Mouse (Mus musculus): ENCODE data around the gene Atp9a. TPM values are rescaled to one million over a fixed set of nuclear protein-coding genes. Genes with fewer than 3 reads are reported as not detected.

Atp9a gene
- polyA plus RNA-seq, 1 experiment = 272 TPM

DNA sequence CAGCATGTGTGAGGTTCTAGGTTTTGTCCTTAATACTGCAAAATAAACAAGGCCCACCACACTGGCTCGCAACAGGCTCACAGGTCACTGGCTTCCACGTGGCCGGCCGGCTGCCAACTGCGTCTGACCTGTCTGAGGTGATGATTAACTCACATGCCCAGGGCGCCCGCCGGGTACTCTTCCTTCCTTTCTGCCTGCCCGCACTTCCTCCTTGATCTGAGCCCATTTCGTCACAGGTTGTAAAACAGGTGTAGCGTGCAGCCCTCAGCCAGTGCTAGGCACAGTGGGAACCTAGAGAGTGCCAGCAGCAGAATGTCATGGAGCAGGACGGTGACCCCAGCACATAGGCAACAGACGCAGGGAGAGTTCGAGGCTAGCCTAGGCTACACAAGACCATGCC is 20.9 kb downstream of the Atp9a start:
- TF ChIP-seq POLR2A (IDR thresholded peaks at IDR 0.05; ENCODE audit: extremely low read depth, insufficient read depth, low read length) = no peak
- TF ChIP-seq CTCF (IDR thresholded peaks at IDR 0.05; ENCODE audit: extremely low read depth, insufficient read depth, low read length) = no peak
- Histone ChIP-seq H3K27ac (ENCODE audit: insufficient read depth, low read length) (no peak overlapping the region), H3K4me1 (ENCODE audit: control insufficient read depth, insufficient read depth, low read length) (peaks cover 9% of the 10 kb centered on the region), H3K4me3 (ENCODE audit: insufficient read depth, low read length) (no peak overlapping the region)

DNA sequence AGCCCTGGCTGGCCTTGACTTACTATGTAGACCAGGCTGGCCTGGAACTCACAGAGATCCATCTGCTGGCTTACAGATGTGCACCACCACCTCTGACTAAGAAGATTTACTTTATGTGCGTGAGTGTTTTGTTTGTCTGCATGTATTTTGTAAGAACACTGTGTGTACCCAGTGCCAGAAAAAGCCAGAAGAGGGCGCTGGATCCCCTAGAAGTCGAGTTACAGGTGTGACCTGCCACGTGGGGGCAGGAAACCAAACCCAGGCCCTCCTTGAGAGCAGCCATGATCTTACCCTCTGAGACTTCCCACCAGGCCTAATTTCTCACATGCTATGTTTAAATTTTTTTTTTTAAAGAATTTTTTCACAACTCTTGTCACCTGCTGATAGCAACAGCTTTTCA is 22.5 kb downstream of the Atp9a start:
- TF ChIP-seq CTCF (IDR thresholded peaks at IDR 0.05; ENCODE audit: extremely low read depth, insufficient read depth, low read length) = no peak
- no peak for TF ChIP-seq POLR2A (IDR thresholded peaks at IDR 0.05; ENCODE audit: extremely low read depth, insufficient read depth, low read length)
- Histone ChIP-seq H3K4me3 (ENCODE audit: insufficient read depth, low read length) (no peak overlapping the region), H3K27ac (ENCODE audit: insufficient read depth, low read length) (no peak overlapping the region), H3K4me1 (ENCODE audit: control insufficient read depth, insufficient read depth, low read length) (peaks cover 9% of the 10 kb centered on the region)

DNA sequence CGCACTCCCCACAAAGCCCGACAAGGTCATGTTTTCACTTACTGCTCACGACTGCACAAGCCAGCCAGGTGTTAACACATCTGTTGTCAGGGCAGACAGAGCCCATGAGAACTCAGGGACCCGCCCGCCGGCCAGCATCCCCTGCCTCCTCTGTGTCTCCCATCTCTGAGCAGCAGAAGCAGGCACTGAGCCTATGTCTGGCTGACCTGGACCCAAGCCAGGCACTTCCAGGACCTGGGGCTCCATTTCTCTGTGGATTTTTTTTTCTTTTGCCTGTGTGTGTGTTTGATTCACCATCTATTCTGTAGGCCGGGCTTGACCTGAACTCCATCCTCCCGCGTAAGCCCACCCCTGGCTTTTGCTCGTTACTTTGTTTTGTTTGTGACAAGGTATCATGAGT is 23.5 kb downstream of the Atp9a start:
- TF ChIP-seq CTCF (IDR thresholded peaks at IDR 0.05; ENCODE audit: extremely low read depth, insufficient read depth, low read length) (no peak), POLR2A (IDR thresholded peaks at IDR 0.05; ENCODE audit: extremely low read depth, insufficient read depth, low read length) (no peak)
- H3K27ac ChIP-seq (ENCODE audit: insufficient read depth, low read length) = peak overlapping the region; percentile 78; the same call in 1 of the 2 replicates
- H3K4me1 ChIP-seq (ENCODE audit: control insufficient read depth, insufficient read depth, low read length) = peaks cover 9% of the 10 kb centered on the region
- no peak overlapping the region for H3K4me3 ChIP-seq (ENCODE audit: insufficient read depth, low read length)

DNA sequence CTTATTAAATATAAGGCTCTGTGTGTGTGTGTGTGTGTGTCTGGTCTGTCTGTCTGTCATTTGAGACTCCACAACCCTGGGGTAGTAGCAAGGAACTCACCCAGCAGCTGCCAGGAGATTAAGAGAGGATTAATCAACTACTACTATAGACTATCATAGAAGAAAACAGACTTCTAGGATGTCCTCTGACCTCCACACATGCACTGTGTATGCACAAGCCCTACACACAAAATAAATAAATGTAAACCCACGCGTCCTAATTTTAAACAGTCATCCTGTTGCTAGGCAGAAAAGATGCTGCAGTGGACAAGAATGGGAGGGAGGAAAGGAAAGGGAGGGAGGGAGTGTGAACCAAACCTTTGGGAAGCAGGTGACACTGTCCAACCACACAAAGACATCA is 23.9 kb downstream of the Atp9a start:
- peaks cover 10% of the 10 kb centered on the region for H3K4me1 ChIP-seq (ENCODE audit: control insufficient read depth, insufficient read depth, low read length)
- TF ChIP-seq CTCF (IDR thresholded peaks at IDR 0.05; ENCODE audit: extremely low read depth, insufficient read depth, low read length) = no peak
- TF ChIP-seq POLR2A (IDR thresholded peaks at IDR 0.05; ENCODE audit: extremely low read depth, insufficient read depth, low read length) = no peak
- no peak overlapping the region for H3K4me3 ChIP-seq (ENCODE audit: insufficient read depth, low read length)
- peak overlapping the region; percentile 78; the same call in 1 of the 2 replicates for H3K27ac ChIP-seq (ENCODE audit: insufficient read depth, low read length)

DNA sequence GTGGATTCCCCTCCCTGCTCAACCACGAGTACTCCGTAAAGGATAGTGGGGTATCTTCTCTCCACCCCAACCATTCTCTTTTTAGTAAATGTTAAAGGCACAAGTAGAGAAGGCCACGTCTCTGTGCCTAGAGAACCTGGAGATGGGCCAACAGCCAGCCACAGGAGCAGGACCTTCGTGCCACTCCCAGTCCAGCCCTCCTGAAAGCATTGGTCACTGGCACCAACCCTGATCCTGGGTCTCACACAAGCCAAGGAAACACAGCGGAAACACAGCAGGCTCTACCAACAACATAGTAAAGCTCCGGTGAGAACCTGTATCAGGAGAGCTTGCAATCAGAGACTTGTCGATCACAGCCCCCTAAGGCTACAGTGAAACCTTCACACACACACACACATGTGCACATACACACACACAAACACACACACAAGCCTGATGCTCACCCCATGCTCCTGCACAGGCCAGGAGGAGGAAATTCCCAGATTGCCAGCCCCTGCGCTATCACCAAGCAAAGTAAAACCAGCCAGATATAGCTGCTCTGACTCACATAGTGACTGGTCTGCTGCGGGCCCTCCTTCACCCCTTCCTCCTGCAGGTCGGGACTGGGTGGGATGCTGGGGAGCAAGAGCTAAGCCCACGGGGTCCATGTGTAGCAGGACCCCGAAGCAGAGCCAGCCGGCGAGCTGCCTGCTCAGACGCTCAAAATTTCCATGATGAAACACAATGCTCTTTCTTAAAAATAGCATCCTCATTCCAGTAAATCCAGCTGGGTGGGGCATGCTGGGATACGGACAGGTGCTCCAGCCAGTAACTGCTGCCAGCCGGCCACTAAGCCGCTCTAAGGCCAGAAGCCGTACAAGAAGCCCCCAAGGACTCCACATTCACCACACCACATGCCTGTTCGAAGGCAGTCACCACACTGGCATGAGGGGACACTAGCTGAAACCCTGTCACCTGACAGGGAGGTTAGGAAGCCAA is 29.7 kb downstream of the Atp9a start:
- H3K27ac ChIP-seq (ENCODE audit: insufficient read depth, low read length) = peak overlapping the region; percentile 79
- H3K4me1 ChIP-seq (ENCODE audit: control insufficient read depth, insufficient read depth, low read length) = peaks cover 7% of the 10 kb centered on the region
- H3K4me3 ChIP-seq (ENCODE audit: insufficient read depth, low read length) = peak overlapping the region; percentile 33
- no peak for TF ChIP-seq POLR2A (IDR thresholded peaks at IDR 0.05; ENCODE audit: extremely low read depth, insufficient read depth, low read length)
- TF ChIP-seq CTCF (IDR thresholded peaks at IDR 0.05; ENCODE audit: extremely low read depth, insufficient read depth, low read length) = no peak

DNA sequence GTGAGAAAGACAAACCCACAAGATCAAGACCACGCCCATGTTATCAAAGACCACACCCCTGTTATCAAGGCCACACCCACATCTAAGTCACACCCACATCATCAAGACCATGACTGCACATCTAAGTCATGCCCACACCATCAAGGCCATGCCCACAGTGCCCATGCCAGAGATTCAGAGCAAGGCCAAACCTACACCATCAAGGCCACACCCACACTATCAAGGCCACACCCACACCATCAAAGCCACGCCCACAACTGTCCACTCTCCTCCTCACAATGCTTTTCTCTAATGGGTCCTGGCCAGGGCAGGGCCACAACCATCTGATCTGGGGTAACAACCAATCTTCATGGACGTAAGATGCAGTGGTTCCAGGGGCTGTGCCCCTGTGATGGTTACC is 31.2 kb downstream of the Atp9a start:
- no peak overlapping the region for H3K27ac ChIP-seq (ENCODE audit: insufficient read depth, low read length)
- TF ChIP-seq POLR2A (IDR thresholded peaks at IDR 0.05; ENCODE audit: extremely low read depth, insufficient read depth, low read length) = no peak
- TF ChIP-seq CTCF (IDR thresholded peaks at IDR 0.05; ENCODE audit: extremely low read depth, insufficient read depth, low read length) = no peak
- no peak overlapping the region for H3K4me3 ChIP-seq (ENCODE audit: insufficient read depth, low read length)
- peaks cover 5% of the 10 kb centered on the region for H3K4me1 ChIP-seq (ENCODE audit: control insufficient read depth, insufficient read depth, low read length)

DNA sequence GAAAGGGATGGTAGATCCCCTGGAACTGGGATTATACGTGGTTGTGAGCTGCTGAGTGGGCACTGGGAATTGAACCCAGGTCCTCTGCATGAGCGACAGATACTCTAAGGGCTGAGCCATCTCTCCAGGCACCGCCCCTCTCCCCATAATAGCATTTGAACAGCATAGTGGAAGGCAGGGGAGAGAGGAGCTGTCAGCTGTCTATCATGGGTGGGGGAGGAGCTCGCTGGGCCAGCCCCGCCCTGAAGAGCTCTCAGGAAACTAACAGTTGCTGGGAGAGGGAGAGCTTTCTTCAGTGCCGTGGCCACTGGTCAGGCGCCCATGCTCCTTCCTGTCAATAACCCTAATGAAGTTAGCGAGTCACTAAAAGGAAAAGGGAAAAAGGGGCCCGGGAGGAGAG is 34.4 kb downstream of the Atp9a start:
- no peak overlapping the region for H3K27ac ChIP-seq (ENCODE audit: insufficient read depth, low read length)
- TF ChIP-seq CTCF (IDR thresholded peaks at IDR 0.05; ENCODE audit: extremely low read depth, insufficient read depth, low read length) (no peak), POLR2A (IDR thresholded peaks at IDR 0.05; ENCODE audit: extremely low read depth, insufficient read depth, low read length) (no peak)

DNA sequence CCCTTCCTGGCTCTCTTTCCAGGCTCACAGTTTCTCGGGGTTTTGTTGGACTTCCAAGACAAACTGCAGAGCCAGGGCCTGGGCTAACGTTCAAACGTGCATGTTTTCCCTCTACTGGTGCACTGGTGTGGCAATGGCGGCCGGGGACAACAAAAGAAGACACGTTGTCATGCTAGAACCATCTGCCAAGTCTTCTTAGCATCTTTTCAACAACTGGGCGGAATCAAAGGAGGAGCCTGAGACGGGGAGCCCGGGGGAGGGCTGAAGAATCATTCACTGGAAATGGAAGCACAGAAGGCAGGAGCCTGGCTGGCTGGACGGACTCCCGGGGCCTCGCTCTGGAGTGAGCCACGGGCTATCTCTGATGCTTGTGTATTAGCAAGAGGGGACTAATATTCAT is 39.9 kb downstream of the Atp9a start:
- no peak overlapping the region for H3K27ac ChIP-seq (ENCODE audit: insufficient read depth, low read length)

More for the DNA sequence above, 34.4 kb downstream of the Atp9a start:
- Histone ChIP-seq H3K4me1 (ENCODE audit: control insufficient read depth, insufficient read depth, low read length) (no peaks in the 10 kb centered on the region; the same call in 1 of the 2 replicates), H3K4me3 (ENCODE audit: insufficient read depth, low read length) (no peak overlapping the region)

DNA sequence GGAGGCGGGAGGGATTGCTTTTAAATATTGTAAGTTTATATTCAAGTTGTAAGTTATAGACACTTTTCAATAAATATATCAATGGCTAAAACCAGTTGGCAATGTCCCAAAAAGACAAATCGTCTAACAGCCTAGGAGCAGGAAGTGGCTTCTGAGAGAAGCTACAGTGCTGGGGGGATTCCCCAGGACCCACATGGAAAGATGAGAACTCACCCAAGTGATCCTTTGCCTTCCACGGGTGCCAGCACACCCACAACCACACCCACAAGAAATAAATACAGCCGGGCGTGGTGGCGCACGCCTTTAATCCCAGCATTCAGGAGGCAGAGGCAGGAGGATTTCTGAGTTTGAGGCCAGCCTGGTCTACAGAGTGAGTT is 47.2 kb downstream of the Atp9a start:
- no peaks in the 10 kb centered on the region for H3K4me1 ChIP-seq (ENCODE audit: control insufficient read depth, insufficient read depth, low read length)
- H3K4me3 ChIP-seq (ENCODE audit: insufficient read depth, low read length) = no peak overlapping the region
- H3K27ac ChIP-seq (ENCODE audit: insufficient read depth, low read length) = no peak overlapping the region
- TF ChIP-seq CTCF (IDR thresholded peaks at IDR 0.05; ENCODE audit: extremely low read depth, insufficient read depth, low read length) (no peak), POLR2A (IDR thresholded peaks at IDR 0.05; ENCODE audit: extremely low read depth, insufficient read depth, low read length) (no peak)

More for the DNA sequence above, 39.9 kb downstream of the Atp9a start:
- Histone ChIP-seq H3K4me1 (ENCODE audit: control insufficient read depth, insufficient read depth, low read length) (peaks cover 1% of the 10 kb centered on the region; the same call in 1 of the 2 replicates), H3K4me3 (ENCODE audit: insufficient read depth, low read length) (no peak overlapping the region)
- TF ChIP-seq CTCF (IDR thresholded peaks at IDR 0.05; ENCODE audit: extremely low read depth, insufficient read depth, low read length) = no peak
- TF ChIP-seq POLR2A (IDR thresholded peaks at IDR 0.05; ENCODE audit: extremely low read depth, insufficient read depth, low read length) = no peak
